Mouse (Mus musculus) liver, postnatal 0 days (tissue): ENCODE measurements at regions not wholly inside any gene's neighbourhood (a gene's known extent, or its start where the extent isn't known, plus 50 kb on each side); places are given as distances from the start of the nearest gene placed in this dataset.
"Not testable (repeated sequence)": the region's sequence is repeated elsewhere in the genome, so short reads cannot be mapped to it uniquely, and the experiment has no call there.

Experiments
- ATAC-seq: fragments of 200-750 bp; cut with Nextera tagmentation; 2 replicates; pipeline ENCODE4 v1.8.0; 2017; ENCODE audit warnings: mild to moderate bottlenecking, moderate library complexity
- DNase-seq: peaks from one replicate; pipeline ENCODE4 v3.0.0-alpha.2; 2016
- H3K27ac ChIP-seq: fragments of 300-500 bp; sonication (generic); 2 replicates; pipeline ENCODE4 v1.5.1; 2014; ENCODE audit warnings: antibody characterized with exemption, moderate library complexity, mild to moderate bottlenecking, low read depth
- H3K27me3 ChIP-seq: fragments of 300-500 bp; sonication (generic); 2 replicates; pipeline ENCODE4 v1.6.1; 2014; ENCODE audit warnings: low read length, control low read depth, mixed read lengths; ENCODE audit not compliant: insufficient read depth
- H3K36me3 ChIP-seq: fragments of 300-500 bp; sonication (generic); replicated peaks from 2 replicates; pipeline ENCODE4 v1.6.1; 2014; ENCODE audit warnings: mild to moderate bottlenecking, control low read depth, low read length, moderate library complexity, mixed read lengths; ENCODE audit not compliant: insufficient read depth
- H3K4me1 ChIP-seq: fragments of 300-500 bp; sonication (generic); 2 replicates; pipeline ENCODE4 v1.6.1; 2014; ENCODE audit warnings: antibody characterized with exemption, mild to moderate bottlenecking, control low read depth; ENCODE audit not compliant: insufficient read depth
- H3K4me2 ChIP-seq: fragments of 300-500 bp; sonication (generic); 2 replicates; pipeline ENCODE4 v1.6.1; 2014; ENCODE audit warnings: low read depth, mild to moderate bottlenecking, low read length, moderate library complexity, mixed read lengths
- H3K4me3 ChIP-seq: fragments of 300-500 bp; sonication (generic); 2 replicates; pipeline ENCODE4 v1.5.1; 2014; ENCODE audit warnings: low read depth, low read length
- H3K9ac ChIP-seq: fragments of 300-500 bp; sonication (generic); replicated peaks from 2 replicates; pipeline ENCODE4 v1.6.1; 2014; ENCODE audit warnings: mild to moderate bottlenecking, moderate library complexity
- H3K9me3 ChIP-seq: fragments of 300-500 bp; sonication (generic); 2 replicates; pipeline ENCODE4 v1.6.1; 2016; ENCODE audit warnings: mild to moderate bottlenecking, control low read depth, low read length, mixed read lengths
- CTCF ChIP-seq: sonication (generic); IDR thresholded peaks from 2 replicates; pipeline ENCODE4 v1.5.1; 2016; ENCODE audit warnings: antibody characterized with exemption, low read depth
- EP300 ChIP-seq: IDR thresholded peaks from 2 replicates; pipeline ENCODE4 v1.6.1; 2016; ENCODE audit warnings: antibody characterized with exemption, low read depth, mild to moderate bottlenecking
- WGBS: fragments of 180-500 bp; shearing (Covaris S2); extraction: QIAGEN DNeasy Blood & Tissue Kit; methylation state at CpG from one replicate; pipeline ENCODE4 v1.1.7; 2014; ENCODE audit not compliant: insufficient replicate concordance; 5-methylcytosine and 5-hydroxymethylcytosine counted together

- DNase-seq, H3K4me2 ChIP-seq, H3K9me3 ChIP-seq, ATAC-seq, H3K9ac ChIP-seq, H3K4me3 ChIP-seq, H3K36me3 ChIP-seq, H3K4me1 ChIP-seq, H3K27me3 ChIP-seq, H3K27ac ChIP-seq: not testable (repeated sequence)
- WGBS = no CpG with 5 or more reads among the region's 6 CpGs
Measured at GRCm38 (mm10) chr12:82056782-82057611, 112.1 kb upstream of the Sipa1l1 start.

- DNase-seq (no peak), ATAC-seq (no peak)
- Histone ChIP-seq H3K4me2 (no peak overlapping the region), H3K36me3 (no peaks in the 10 kb centered on the region), H3K9ac (no peak overlapping the region), H3K4me3 (no peak overlapping the region), H3K4me1 (no peaks in the 10 kb centered on the region), H3K27ac (no peak overlapping the region), H3K9me3 (no peaks in the 10 kb centered on the region), H3K27me3 (no peaks in the 10 kb centered on the region)
- WGBS = 72% methylated on average over 4 of the region's 4 CpGs
- TF ChIP-seq CTCF = no peak
- no peak for TF ChIP-seq EP300
Measured at GRCm38 (mm10) chr12:82064986-82065385, 104.1 kb upstream of the Sipa1l1 start.

- DNase-seq (no peak), ATAC-seq (no peak)
- no peak overlapping the region for H3K27ac ChIP-seq
- H3K9ac ChIP-seq = no peak overlapping the region
- no peak overlapping the region for H3K4me2 ChIP-seq
- no peaks in the 10 kb centered on the region for H3K36me3 ChIP-seq
- no peak overlapping the region for H3K4me3 ChIP-seq
- no peaks in the 10 kb centered on the region for H3K9me3 ChIP-seq
- 50% methylated on average over 4 of the region's 4 CpGs for WGBS
- no peaks in the 10 kb centered on the region for H3K4me1 ChIP-seq
- TF ChIP-seq CTCF (no peak), EP300 (no peak)
- no peaks in the 10 kb centered on the region for H3K27me3 ChIP-seq
Measured at GRCm38 (mm10) chr12:82066860-82067259, 102.3 kb upstream of the Sipa1l1 start.

GRCm38 (mm10) chr12:82069621-82070020 lies 99.5 kb upstream of the Sipa1l1 start:
- ATAC-seq (no peak), DNase-seq (no peak)
- Histone ChIP-seq H3K27ac (no peak overlapping the region), H3K36me3 (no peaks in the 10 kb centered on the region), H3K4me1 (no peaks in the 10 kb centered on the region), H3K4me3 (no peak overlapping the region), H3K9ac (no peak overlapping the region), H3K9me3 (no peaks in the 10 kb centered on the region), H3K27me3 (no peaks in the 10 kb centered on the region), H3K4me2 (no peak overlapping the region)
- TF ChIP-seq CTCF (no peak), EP300 (no peak)
- WGBS = 79% methylated on average over 9 of the region's 9 CpGs

GRCm38 (mm10) chr12:82072810-82073465 lies 96.2 kb upstream of the Sipa1l1 start:
- Histone ChIP-seq H3K4me2 (no peak overlapping the region), H3K4me3 (no peak overlapping the region), H3K4me1 (0 out of 2 replicates have a peak, but pooled peaks cover 6% of the 10 kb centered on the region), H3K36me3 (no peaks in the 10 kb centered on the region), H3K9ac (no peak overlapping the region), H3K9me3 (no peaks in the 10 kb centered on the region), H3K27ac (no peak overlapping the region), H3K27me3 (no peaks in the 10 kb centered on the region)
- TF ChIP-seq CTCF = no peak
- TF ChIP-seq EP300 = no peak
- no peak for ATAC-seq
- WGBS = 56% methylated on average over 13 of the region's 13 CpGs
- DNase-seq = no peak

- WGBS = 56% methylated on average over 13 of the region's 13 CpGs
- no peak for DNase-seq
- Histone ChIP-seq H3K27ac (no peak overlapping the region), H3K27me3 (no peaks in the 10 kb centered on the region), H3K4me2 (no peak overlapping the region), H3K36me3 (no peaks in the 10 kb centered on the region), H3K4me3 (no peak overlapping the region), H3K4me1 (0 out of 2 replicates have a peak, but pooled peaks cover 6% of the 10 kb centered on the region), H3K9ac (no peak overlapping the region), H3K9me3 (no peaks in the 10 kb centered on the region)
- no peak for TF ChIP-seq CTCF
- no peak for TF ChIP-seq EP300
- no peak for ATAC-seq
Measured at GRCm38 (mm10) chr12:82075479-82076221, 93.5 kb upstream of the Sipa1l1 start.
